Mouse (Mus musculus) cerebral cortex, adult 2 months (tissue): ENCODE measurements around the gene Glo1.

Source experiments
- WGBS: fragments of 180-500 bp; shearing (Covaris S2); methylation state at CpG from one replicate; pipeline ENCODE4 v1.1.7; 2018; 5-methylcytosine and 5-hydroxymethylcytosine counted together

The Glo1 gene

DNA sequence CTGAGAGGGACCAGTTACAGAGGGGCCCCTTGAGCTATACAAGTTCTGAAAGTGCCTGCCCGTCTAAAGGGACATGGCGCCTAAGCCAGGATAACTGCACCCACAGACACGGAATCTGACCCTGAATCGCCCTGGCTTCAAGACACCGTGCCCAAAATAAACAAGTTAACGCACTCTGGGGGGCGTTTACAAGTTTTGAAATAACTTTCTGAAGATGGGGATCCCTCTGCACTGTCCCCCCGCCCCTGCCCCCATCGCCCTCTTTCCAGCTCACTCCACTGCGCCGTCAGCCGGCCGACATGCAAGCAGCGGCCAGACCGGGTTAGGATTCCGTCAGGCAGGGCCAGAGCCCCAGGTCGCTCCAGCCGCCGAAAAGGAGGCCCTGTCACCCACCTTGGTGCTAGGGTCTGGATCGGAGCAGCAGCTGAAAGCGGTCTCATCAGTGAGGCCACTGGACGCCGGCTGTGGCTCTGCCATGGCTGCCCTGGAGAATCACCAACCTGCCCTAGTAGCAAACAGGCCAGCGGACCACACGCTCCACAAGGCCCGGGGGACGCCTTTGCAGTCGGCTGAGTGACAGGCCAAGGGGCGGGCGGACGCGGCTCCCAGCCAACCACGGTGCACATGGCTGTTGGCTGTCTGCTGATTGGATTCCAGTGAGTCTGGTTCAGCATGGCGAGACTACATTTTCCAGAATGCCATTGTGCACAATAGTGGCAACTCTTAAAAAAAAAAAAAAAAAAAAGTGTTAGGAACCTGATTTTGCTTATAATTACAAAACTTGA is 14.4 kb downstream of the Glo1 start:
- WGBS: under 1% methylated on average over 34 of the region's 34 CpGs

DNA sequence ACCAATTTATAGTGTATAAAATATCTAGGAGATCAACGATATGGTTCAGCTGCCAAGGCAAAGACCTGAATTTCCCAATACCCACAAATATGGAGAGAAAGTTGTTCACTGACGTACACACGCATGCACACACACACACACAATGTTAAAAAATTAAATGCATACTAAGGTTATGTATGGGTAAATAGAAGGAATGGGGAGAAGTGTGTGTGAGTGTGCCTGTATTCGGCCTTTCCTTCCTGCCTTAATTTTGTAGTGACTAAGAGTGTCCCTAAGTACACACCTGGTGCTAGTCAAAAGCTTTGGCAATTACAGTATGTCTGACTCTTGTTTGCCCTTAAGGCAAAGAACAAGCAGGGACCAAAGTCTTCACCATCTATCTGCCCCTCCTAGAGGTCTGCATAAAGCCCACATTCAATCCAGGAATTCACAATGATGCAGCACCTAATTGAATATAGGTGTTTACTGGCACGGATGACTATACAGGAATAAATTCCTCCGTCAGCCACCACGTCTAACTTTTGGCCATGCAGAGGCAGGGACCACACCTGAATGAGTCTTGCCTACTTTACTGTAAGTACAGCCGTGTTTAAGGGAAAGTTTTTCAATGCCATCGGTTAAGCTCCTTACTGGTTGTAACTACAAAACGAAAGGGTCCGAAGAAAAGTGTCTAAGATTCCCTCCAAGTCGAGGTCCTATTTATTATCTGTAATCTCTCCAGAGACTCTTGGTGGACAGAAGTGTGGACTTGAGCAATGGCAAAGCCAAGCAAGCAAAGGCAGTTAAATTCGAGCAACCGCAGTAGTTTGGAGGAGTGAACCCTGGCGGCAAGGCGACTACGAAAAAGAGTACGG is 15.2 kb downstream of the Glo1 start:
- 24% methylated on average over 18 of the region's 18 CpGs for WGBS

DNA sequence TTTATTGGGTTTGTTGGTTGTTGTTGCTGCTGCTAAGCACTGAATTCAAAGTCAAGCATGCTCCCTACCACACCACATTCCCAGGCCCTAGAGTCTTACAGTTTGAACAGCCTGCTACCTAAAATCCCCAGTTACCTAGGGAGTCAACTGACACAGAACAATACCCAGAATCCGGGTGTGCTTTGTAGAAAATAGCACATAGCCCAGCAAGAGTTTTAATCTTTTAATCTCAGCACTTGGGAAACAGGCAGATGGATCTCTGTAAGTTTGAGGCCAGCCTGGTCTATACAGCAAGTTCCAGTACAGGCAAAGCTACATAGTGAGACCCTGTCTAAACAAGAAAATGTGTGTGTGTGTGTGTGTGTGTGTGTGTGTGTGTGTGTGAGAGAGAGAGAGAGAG is 15.9 kb downstream of the Glo1 start:
- 50% methylated on average over 1 of the region's 1 CpGs for WGBS

DNA sequence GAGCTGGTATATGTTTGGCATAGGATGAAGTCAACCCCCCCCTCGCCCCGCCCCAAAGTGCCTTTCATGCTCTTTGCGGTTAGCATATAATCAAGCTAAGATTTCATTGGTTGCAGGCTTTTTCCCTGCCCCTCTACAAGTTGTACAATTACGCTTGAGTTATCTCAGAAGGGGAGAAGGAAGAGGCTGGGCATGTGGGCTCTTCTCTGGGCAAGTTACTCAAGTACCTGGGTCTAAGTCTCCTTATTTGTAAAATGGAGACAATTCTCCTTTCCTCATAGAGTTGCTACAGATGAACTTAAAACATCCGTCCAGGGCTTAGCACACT is 16.7 kb downstream of the Glo1 start:
- WGBS: 84% methylated on average over 5 of the region's 5 CpGs

DNA sequence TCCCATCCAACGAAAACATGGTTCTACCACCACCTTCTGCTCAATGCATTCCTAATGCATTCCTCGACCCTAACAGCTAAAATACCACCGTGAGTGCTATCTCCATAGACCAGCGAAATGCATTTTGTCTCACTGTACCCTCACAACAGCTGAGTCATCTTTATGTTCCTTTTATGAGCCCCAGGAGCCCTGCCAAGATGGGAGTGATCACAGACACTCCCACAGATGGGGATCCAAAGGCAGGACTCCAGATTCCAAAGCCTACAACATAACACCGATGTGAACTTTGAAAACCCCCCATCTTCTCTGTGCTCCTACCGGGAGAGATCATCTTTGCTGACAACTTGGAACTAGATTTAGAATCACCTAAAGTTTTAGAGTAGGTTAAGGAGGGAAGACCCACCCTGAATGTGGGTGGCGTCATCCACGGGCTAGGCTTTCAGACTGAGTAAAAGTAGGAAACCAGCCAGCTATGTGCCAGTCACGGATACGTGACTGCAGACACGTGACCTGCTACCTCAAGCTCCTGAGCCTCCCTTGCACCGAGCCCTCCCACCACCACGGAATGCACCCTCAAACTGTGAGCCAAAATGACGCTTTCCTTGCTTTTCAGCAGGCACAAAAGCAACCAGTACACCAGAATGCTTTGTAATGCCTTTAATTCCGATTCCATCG is 17.2 kb downstream of the Glo1 start:
- 59% methylated on average over 16 of the region's 16 CpGs for WGBS

DNA sequence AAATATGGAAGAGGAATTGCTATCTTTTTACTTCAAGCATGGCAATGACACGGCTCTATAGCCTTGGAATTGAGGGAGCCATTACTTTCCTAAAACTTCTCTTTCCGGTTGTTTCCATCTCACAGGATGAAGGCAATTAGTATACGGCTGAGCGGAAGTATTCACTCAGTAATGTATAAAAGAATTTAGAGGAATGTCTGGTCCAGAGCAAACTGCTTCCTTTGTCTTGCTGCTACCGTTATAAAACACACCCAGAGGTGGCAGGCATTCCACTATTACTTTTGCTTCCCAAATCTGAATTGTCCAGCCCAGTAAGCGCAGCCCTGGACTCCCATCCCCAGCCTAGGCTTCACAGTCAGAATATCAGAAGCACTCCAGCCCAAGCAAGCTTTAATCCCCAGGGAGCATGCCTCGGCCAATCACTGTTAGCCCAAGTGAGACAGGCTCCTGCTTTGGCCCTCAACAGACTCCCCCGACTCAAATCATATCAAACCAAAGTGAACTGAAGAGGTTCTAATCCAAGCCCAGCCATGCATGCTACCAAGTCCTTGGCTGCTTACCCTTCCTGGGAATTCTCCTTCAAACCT is 18.7 kb downstream of the Glo1 start:
- 76% methylated on average over 8 of the region's 8 CpGs for WGBS

DNA sequence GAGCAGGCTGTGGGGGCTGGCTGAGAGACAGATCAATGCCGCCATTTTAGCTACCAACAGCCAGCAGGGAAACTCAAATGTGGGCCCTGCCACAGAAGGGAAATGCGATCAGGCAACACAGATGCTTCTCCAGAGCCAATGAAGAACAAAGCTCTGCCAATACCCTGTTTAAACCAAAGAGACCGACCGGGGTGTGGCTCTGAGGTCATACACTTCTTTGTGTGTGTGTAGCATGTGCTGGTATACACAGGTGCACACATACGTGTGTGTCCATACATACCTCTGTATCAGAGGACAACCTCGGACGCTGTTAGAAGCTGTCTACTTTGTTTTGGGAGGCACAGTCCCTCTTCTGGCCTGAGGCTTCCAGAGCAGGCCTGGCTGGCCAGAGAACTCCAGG is 19.3 kb downstream of the Glo1 start:
- 82% methylated on average over 7 of the region's 7 CpGs for WGBS

DNA sequence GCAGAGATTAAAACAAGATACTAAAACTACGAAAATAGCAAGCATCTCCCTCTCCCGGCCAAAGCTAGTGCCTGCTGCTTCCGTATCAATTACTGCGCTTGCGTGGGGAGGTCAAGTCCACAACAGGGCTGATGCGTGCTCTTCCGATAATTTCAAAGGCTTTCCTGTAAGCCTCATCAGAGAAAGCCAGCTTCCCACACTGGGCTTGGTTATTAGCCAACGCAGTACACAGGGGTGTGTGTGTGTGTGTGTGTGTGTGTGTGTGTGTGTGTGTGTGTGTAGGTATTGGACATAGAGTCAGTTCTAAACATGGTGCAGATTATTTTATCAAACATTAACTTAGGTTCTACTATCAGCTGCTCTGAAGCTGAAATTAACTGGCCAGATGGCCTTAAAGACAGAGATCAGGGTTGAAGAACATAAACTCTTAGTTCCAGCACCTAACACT is 20.0 kb downstream of the Glo1 start:
- 77% methylated on average over 8 of the region's 8 CpGs for WGBS

DNA sequence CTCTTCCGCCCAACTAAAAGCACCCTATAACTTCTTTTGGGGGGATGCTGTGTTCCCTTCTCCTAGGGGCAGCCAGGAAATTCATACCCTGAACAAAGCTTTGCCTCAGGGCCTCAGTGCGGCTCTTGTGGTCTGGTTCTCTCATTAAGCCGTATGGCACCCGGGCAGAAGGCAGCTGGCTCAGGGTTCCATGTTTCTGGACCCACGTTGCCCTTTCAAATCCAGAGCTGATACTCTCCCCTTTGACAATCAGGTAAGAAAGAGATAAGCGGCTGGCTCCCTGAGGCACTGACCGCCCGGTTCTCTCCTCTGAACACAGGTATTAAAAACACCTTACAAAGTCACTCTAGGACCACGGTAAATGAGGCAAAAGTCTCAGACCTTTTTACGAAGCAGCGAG is 20.5 kb downstream of the Glo1 start:
- 89% methylated on average over 11 of the region's 11 CpGs for WGBS

DNA sequence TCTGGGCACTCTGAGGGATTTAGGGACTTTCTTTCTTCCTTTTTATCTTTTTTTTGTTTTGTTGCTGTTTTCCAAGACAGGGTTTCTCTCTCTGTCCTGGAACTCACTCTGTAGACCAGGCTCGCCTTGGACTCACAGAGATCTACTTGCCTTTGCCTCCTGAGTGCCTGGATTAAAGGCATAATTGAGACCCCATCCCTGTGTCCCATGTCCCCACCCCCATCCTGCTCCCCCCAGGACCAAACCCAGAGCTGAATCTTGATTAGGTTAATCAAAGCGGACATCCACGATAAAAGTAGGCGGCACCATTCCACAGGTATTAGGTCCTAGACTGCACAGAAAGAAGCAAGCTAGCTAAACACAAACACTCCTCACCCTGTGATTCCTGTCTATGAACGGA is 21.7 kb downstream of the Glo1 start:
- 91% methylated on average over 5 of the region's 5 CpGs for WGBS

DNA sequence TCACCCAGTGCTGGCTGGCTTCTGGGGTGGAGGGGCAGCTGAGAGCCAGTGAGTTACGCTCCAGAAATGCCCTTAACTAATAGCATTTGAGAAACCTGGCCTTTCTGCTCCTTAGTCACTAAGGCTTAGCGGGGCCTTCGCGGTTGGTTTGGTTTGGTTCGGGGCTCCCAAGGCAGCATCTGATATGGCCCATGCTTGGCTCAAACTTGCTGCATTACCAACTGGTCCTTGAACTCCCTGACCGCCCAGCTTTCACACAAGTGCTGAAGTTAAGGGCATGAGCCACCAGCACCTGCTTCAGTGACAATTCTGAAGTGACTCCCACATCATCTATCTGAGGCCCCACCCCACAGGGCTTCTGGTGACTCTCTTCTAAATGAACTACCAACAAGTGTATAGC is 22.4 kb downstream of the Glo1 start:
- 97% methylated on average over 6 of the region's 6 CpGs for WGBS

DNA sequence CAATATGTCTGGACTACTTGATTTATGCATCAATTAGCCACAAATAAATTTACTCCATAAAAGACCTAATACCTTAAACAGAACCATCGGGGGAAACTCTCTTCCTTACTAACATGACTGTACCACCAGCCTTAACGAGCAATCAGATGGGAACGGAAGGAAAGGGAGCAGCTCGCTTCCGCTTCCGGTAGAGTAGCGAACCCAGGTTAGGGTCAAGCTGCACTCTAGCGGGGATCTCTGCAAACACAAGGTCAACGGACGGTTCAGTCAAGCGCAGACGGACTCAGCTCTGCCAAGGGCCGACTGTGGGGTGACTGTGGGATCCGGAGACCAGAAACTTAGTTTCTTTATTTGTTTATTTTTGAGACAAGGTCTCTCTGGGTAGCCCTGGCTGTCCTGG is 24.5 kb downstream of the Glo1 start:
- 95% methylated on average over 14 of the region's 14 CpGs for WGBS

DNA sequence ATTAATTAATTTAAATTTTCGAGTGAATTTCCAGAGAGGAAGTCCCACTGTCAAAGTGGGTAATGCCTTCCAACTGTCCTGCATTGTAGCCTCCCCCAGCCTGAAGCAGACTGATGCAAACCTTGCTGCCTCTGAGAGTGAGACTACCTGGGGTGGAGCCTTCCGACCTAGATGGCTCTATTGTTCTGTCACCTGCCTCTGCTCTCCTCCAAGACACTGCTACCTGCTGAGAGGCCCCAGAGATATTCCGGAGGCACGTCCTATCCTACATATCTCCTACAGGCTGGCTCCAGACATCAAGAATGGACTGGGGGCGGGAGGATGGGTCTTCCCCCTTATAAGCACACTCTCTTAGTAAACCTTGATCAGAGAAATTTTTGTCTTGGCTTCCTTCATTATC is 28.4 kb downstream of the Glo1 start:
- 92% methylated on average over 5 of the region's 5 CpGs for WGBS

DNA sequence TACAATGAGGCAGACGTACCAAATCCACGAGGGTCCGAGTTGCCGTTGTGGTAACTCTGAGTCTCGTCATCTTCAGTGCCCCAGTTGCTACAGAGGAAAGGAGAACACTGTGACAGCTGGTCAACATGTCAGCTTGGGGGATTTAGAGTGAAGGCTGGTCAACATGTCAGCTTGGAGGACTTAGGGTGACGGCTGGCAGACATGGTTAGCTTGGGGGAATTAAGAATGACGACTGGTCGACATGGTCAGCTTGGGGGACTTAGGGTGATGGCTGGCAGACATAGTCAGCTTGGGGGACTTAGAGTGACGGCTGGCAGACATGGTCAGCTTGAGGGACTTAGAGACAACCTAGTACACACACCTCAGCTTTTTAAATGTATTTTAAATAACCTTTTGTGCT is 28.9 kb downstream of the Glo1 start:
- 95% methylated on average over 9 of the region's 9 CpGs for WGBS

DNA sequence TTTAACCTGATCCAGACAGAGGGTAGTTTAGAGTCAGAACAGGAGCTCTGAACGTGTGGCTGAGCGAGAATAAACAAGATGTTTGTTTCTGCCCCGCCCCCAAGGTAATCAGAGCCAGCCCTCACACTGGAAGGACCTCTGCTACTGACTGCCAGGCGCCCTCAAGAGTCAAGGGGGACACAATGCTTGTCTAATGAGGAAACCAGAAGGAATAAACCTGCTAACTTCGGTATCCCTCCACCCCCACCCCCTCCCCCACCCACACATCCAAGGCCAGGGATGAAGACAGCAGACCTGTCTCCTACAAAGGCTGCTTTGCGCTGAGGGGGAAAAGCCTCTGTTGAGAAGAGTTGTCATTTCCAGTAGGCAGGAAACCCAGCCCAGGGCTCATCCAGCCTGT is 31.8 kb downstream of the Glo1 start:
- 62% methylated on average over 6 of the region's 6 CpGs for WGBS

DNA sequence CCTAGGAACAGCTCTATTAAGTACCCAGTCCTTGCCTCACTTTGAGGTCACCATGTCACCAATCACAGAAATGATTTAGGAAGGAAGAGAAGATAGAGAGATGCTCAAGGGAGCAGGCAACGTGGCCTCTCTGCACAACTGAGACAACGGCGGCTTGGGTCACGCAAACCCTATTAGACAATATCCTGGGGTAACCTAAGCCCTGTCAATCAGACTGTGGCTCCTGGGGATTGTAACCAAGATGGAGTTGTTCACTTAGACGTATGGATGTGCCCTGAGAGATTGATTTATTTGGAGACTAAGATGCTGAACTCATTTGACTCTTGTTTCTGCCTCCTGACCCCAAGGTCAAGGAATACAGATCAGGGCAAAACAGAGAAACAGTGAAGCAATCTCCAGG is 32.3 kb downstream of the Glo1 start:
- 71% methylated on average over 5 of the region's 5 CpGs for WGBS

DNA sequence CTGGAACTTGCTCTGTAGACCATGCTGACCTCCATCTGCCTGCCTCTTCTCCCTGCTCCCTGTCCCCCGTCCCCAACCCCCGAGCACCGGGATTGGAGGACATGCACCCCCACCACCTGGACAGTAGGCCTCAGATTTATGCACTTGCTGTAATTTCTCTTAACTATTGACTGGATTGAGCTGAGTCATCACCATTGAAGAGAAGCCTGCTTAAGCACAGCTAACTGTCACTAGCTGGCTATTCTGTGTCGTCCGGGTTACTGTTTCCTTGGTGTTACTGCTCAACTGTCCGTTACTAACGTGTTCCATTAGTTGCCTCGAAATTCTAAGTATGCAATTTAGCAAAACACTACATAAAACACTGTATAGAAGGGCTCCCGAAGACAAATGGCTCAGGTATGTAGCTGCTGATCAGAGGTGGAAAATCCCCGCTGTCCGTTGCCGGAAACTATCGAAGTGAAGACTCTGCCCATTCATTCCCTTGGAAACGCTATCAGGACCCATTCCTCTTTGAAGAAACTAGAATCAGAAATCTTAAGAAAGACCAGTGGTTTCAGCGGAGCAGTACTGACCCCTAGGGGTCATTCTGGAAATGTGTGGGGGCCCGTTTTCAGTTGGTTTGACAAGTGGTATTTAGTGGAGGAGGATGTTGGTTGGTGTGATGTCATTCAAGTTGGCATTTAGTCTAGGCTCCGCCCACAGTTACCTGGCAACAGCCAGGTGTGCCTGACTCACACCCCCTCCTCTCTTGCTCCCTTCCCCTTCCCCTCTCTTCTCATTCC is 36.1 kb downstream of the Glo1 start:
- 38% methylated on average over 17 of the region's 17 CpGs for WGBS

DNA sequence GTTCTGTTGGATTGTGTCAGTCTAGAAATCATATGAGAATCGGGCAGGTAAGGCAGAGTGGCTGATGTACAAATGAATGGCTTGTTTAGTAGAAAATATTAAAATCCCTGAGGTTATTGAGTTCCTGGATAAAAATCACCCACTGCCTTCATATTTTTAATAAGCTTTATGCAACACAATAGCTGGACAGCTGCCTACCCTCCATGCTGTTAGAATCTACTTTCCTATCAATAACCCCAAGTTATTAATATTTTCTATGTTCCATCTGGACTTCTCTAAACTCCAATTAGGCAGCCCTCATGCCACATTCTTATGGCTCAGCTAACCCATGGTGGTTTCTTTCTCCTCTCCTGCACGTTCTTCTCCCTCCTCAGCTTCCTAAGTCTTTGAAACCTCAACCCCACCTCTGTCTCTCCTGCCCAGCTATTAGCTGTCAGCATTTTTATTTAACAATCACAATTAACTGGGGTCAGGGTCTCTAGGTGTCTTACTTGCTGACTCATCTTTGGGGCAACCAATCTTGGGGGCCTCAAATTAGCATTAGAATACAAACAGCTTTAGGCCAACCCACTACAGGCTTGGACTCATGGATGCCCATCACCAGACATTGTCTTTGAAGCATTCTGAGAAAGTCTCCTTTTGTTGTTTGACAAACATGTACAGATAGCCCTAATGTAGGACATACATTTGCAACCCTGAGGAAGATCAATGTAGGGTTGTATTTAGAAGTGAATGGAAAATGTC is 43.2 kb downstream of the Glo1 start:
- 85% methylated on average over 2 of the region's 2 CpGs for WGBS

DNA sequence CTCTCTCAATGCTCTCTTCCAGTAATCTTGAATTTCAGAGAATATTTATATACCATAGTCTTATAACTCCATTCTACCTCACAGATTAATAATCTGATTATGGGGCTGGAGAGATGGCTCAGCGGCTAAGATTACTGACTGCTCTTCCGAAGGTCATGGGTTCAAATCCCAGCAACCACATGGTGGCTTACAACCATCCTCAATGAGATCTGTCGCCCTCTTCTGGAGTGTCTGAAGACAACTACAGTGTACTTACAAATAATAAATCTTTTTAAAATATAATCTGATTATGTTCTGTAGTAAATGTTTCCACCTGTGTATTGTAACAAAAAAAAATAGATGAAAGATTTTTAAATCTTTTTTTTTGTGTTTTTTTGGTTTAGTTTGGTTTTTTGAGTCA is 44.4 kb downstream of the Glo1 start:
- 84% methylated on average over 3 of the region's 3 CpGs for WGBS

DNA sequence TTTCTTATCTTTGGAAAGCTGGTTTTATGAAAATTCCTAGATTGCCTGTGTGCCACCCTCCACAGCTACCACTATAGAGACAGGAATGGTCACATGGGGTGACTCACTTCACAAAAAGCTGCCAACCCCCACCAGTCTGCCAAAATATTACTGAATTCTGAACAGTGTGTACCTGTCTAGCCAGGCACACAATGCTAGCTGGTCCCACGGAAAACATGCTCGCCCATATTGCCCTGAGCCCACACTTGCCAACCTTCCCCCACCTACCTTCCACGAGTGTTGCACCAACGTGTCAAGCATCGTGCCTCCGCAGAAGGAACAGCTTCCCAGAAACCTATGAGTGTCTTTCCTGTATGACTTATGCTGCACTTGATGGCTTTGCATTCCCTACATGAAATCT is 45.5 kb downstream of the Glo1 start:
- WGBS: 39% methylated on average over 6 of the region's 6 CpGs

DNA sequence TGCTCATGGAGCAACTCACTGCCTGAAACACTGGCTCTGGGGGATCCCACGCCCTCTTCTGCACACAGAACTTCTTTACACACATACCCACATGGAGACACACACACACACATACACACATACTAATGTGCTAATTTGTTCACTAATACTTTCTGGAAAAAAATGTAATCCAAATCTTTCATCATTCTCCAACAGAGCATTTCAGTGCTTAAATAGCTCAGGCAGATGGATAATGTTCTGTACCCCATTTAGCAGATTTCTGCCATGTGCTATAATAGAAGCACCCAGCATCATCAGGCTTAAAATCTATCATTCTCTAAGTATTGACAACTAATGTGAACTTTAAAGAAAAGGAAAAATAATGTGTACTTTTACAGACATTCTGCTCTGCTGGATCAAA is 45.9 kb downstream of the Glo1 start:
- WGBS: 70% methylated on average over 1 of the region's 1 CpGs
